Mouse (Mus musculus) stomach, postnatal 0 days (tissue): Measurements from ENCODE around the gene Dhx34.

Experiments used
- CTCF ChIP-seq: IDR thresholded peaks from 2 replicates; pipeline ENCODE4 v1.5.1; 2016; ENCODE audit warnings: antibody characterized with exemption, low read depth, mild to moderate bottlenecking, moderate library complexity
- EP300 ChIP-seq: optimal IDR thresholded peaks from 2 replicates; pipeline ENCODE3; 2016; ENCODE audit warnings: antibody characterized with exemption

GRCm38 (mm10) chr7:16178114-16178513, 43.7 kb downstream of the Dhx34 start:
- no peak for TF ChIP-seq CTCF
- TF ChIP-seq EP300: no peak
